Mouse (Mus musculus): ENCODE measurements around the gene Meis1. TPM values are rescaled to one million over a fixed set of nuclear protein-coding genes. Genes with fewer than 3 reads are reported as not detected.

Meis1 gene
- total RNA-seq, 1 experiment = 6.2 TPM

- DNase-seq (ENCODE audit: low read depth, low spot score) = no peak
- H3K9ac ChIP-seq (ENCODE audit: insufficient read depth, low read depth, low read length, poor library complexity, severe bottlenecking) = no peak overlapping the region
- no peaks in the 10 kb centered on the region for H3K4me1 ChIP-seq (ENCODE audit: control insufficient read depth in 2 of 2, insufficient read depth in 2 of 2, low read length in 2 of 2, poor library complexity in 1 of 2)
- no peak overlapping the region for H3K4me3 ChIP-seq (ENCODE audit: insufficient read depth in 1 of 2, low read depth in 1 of 2, low read length in 2 of 2, poor library complexity in 1 of 2, severe bottlenecking in 1 of 2)
- in situ Hi-C loops (cut with MboI; ENCODE audit: low sequenced_read_pairs in 2 of 2, unreplicated experiment in 2 of 2) = no loop called here
- TF ChIP-seq ZC3H11A (IDR thresholded peaks at IDR 0.05; ENCODE audit: borderline replicate concordance, low read depth, low read length) (no peak), ZNF384 (IDR thresholded peaks at IDR 0.05; ENCODE audit: low read depth, low read length) (no peak), HCFC1 (IDR thresholded peaks at IDR 0.05; ENCODE audit: borderline replicate concordance, insufficient read depth, low read length) (no peak), CHD2 (IDR thresholded peaks at IDR 0.05; ENCODE audit: low read depth, low read length) (no peak), MAFK (IDR thresholded peaks at IDR 0.05; ENCODE audit: insufficient read depth, low read depth, low read length) (no peak)
- H3K36me3 ChIP-seq (ENCODE audit: control insufficient read depth, insufficient read depth, low read length, poor library complexity, severe bottlenecking) = no peaks in the 10 kb centered on the region
- H3K27ac ChIP-seq (ENCODE audit: insufficient read depth, low read depth, low read length, poor library complexity, severe bottlenecking) = no peak overlapping the region
- H3K9me3 ChIP-seq (ENCODE audit: control insufficient read depth, insufficient read depth, low read depth, low read length) = no peaks in the 10 kb centered on the region
Measured at GRCm38 (mm10) chr11:18904880-18905279, 113.9 kb downstream of the Meis1 start.

- no peak for TF ChIP-seq MAFK (IDR thresholded peaks at IDR 0.05; ENCODE audit: insufficient read depth, low read depth, low read length)
- no peak for TF ChIP-seq ZNF384 (IDR thresholded peaks at IDR 0.05; ENCODE audit: low read depth, low read length)
- no peak for TF ChIP-seq CHD2 (IDR thresholded peaks at IDR 0.05; ENCODE audit: low read depth, low read length)
- no peak for TF ChIP-seq ZC3H11A (IDR thresholded peaks at IDR 0.05; ENCODE audit: borderline replicate concordance, low read depth, low read length)
- no peak for TF ChIP-seq HCFC1 (IDR thresholded peaks at IDR 0.05; ENCODE audit: borderline replicate concordance, insufficient read depth, low read length)
- DNase-seq (ENCODE audit: low read depth, low spot score) = no peak
- H3K9ac ChIP-seq (ENCODE audit: insufficient read depth, low read depth, low read length, poor library complexity, severe bottlenecking) = no peak overlapping the region
- no peaks in the 10 kb centered on the region for H3K4me1 ChIP-seq (ENCODE audit: control insufficient read depth in 2 of 2, insufficient read depth in 2 of 2, low read length in 2 of 2, poor library complexity in 1 of 2)
- H3K36me3 ChIP-seq (ENCODE audit: control insufficient read depth, insufficient read depth, low read length, poor library complexity, severe bottlenecking) = no peaks in the 10 kb centered on the region
- in situ Hi-C loops (cut with MboI; ENCODE audit: low sequenced_read_pairs in 2 of 2, unreplicated experiment in 2 of 2) = no loop called here
- no peak overlapping the region for H3K27ac ChIP-seq (ENCODE audit: insufficient read depth, low read depth, low read length, poor library complexity, severe bottlenecking)
- H3K9me3 ChIP-seq (ENCODE audit: control insufficient read depth, insufficient read depth, low read depth, low read length) = no peaks in the 10 kb centered on the region
- no peak overlapping the region for H3K4me3 ChIP-seq (ENCODE audit: insufficient read depth in 1 of 2, low read depth in 1 of 2, low read length in 2 of 2, poor library complexity in 1 of 2, severe bottlenecking in 1 of 2)
Measured at GRCm38 (mm10) chr11:18904285-18904684, 114.5 kb downstream of the Meis1 start.

- Histone ChIP-seq H3K27ac (ENCODE audit: insufficient read depth, low read depth, low read length, poor library complexity, severe bottlenecking) (no peak overlapping the region), H3K9me3 (ENCODE audit: control insufficient read depth, insufficient read depth, low read depth, low read length) (no peaks in the 10 kb centered on the region), H3K9ac (ENCODE audit: insufficient read depth, low read depth, low read length, poor library complexity, severe bottlenecking) (no peak overlapping the region), H3K4me1 (ENCODE audit: control insufficient read depth in 2 of 2, insufficient read depth in 2 of 2, low read length in 2 of 2, poor library complexity in 1 of 2) (no peaks in the 10 kb centered on the region), H3K4me3 (ENCODE audit: insufficient read depth in 1 of 2, low read depth in 1 of 2, low read length in 2 of 2, poor library complexity in 1 of 2, severe bottlenecking in 1 of 2) (no peak overlapping the region), H3K36me3 (ENCODE audit: control insufficient read depth, insufficient read depth, low read length, poor library complexity, severe bottlenecking) (no peaks in the 10 kb centered on the region)
- TF ChIP-seq ZC3H11A (IDR thresholded peaks at IDR 0.05; ENCODE audit: borderline replicate concordance, low read depth, low read length) (no peak), CHD2 (IDR thresholded peaks at IDR 0.05; ENCODE audit: low read depth, low read length) (no peak), ZNF384 (IDR thresholded peaks at IDR 0.05; ENCODE audit: low read depth, low read length) (no peak), HCFC1 (IDR thresholded peaks at IDR 0.05; ENCODE audit: borderline replicate concordance, insufficient read depth, low read length) (no peak), MAFK (IDR thresholded peaks at IDR 0.05; ENCODE audit: insufficient read depth, low read depth, low read length) (no peak)
- in situ Hi-C loops (cut with MboI; ENCODE audit: low sequenced_read_pairs in 2 of 2, unreplicated experiment in 2 of 2) = no loop called here
- no peak for DNase-seq (ENCODE audit: low read depth, low spot score)
Measured at GRCm38 (mm10) chr11:18900489-18900888, 118.3 kb downstream of the Meis1 start.

GRCm38 (mm10) chr11:18898862-18899261 is 119.9 kb downstream of the Meis1 start:
- no peaks in the 10 kb centered on the region for H3K36me3 ChIP-seq (ENCODE audit: control insufficient read depth, insufficient read depth, low read length, poor library complexity, severe bottlenecking)
- H3K9me3 ChIP-seq (ENCODE audit: control insufficient read depth, insufficient read depth, low read depth, low read length) = no peaks in the 10 kb centered on the region
- no peak for DNase-seq (ENCODE audit: low read depth, low spot score)
- H3K27ac ChIP-seq (ENCODE audit: insufficient read depth, low read depth, low read length, poor library complexity, severe bottlenecking) = no peak overlapping the region
- no peaks in the 10 kb centered on the region for H3K4me1 ChIP-seq (ENCODE audit: control insufficient read depth in 2 of 2, insufficient read depth in 2 of 2, low read length in 2 of 2, poor library complexity in 1 of 2)
- TF ChIP-seq ZC3H11A (IDR thresholded peaks at IDR 0.05; ENCODE audit: borderline replicate concordance, low read depth, low read length) = no peak
- H3K4me3 ChIP-seq (ENCODE audit: insufficient read depth in 1 of 2, low read depth in 1 of 2, low read length in 2 of 2, poor library complexity in 1 of 2, severe bottlenecking in 1 of 2) = no peak overlapping the region
- in situ Hi-C loops (cut with MboI; ENCODE audit: low sequenced_read_pairs in 2 of 2, unreplicated experiment in 2 of 2) = no loop called here
- H3K9ac ChIP-seq (ENCODE audit: insufficient read depth, low read depth, low read length, poor library complexity, severe bottlenecking) = no peak overlapping the region

- Histone ChIP-seq H3K27ac (ENCODE audit: insufficient read depth, low read depth, low read length, poor library complexity, severe bottlenecking) (no peak overlapping the region), H3K4me1 (ENCODE audit: control insufficient read depth in 2 of 2, insufficient read depth in 2 of 2, low read length in 2 of 2, poor library complexity in 1 of 2) (no peaks in the 10 kb centered on the region)
- no peak for DNase-seq (ENCODE audit: low read depth, low spot score)
Measured at GRCm38 (mm10) chr11:18897921-18898646, 120.7 kb downstream of the Meis1 start.

More at GRCm38 (mm10) chr11:18897921-18898646, 120.7 kb downstream of the Meis1 start:
- H3K9ac ChIP-seq (ENCODE audit: insufficient read depth, low read depth, low read length, poor library complexity, severe bottlenecking) = no peak overlapping the region
- H3K4me3 ChIP-seq (ENCODE audit: insufficient read depth in 1 of 2, low read depth in 1 of 2, low read length in 2 of 2, poor library complexity in 1 of 2, severe bottlenecking in 1 of 2) = no peak overlapping the region
- H3K36me3 ChIP-seq (ENCODE audit: control insufficient read depth, insufficient read depth, low read length, poor library complexity, severe bottlenecking) = no peaks in the 10 kb centered on the region
- no peaks in the 10 kb centered on the region for H3K9me3 ChIP-seq (ENCODE audit: control insufficient read depth, insufficient read depth, low read depth, low read length)
- TF ChIP-seq ZC3H11A (IDR thresholded peaks at IDR 0.05; ENCODE audit: borderline replicate concordance, low read depth, low read length) (no peak), ZNF384 (IDR thresholded peaks at IDR 0.05; ENCODE audit: low read depth, low read length) (no peak), HCFC1 (IDR thresholded peaks at IDR 0.05; ENCODE audit: borderline replicate concordance, insufficient read depth, low read length) (no peak), MAFK (IDR thresholded peaks at IDR 0.05; ENCODE audit: insufficient read depth, low read depth, low read length) (no peak), CHD2 (IDR thresholded peaks at IDR 0.05; ENCODE audit: low read depth, low read length) (no peak)
- in situ Hi-C loops (cut with MboI; ENCODE audit: low sequenced_read_pairs in 2 of 2, unreplicated experiment in 2 of 2) = no loop called here

All from ES-E14 (cell line).